Mouse (Mus musculus): ENCODE measurements around the gene Psma4.
A peak's percentile ranks its signal among the peaks of the same experiment; 100 is the strongest.
"Not testable (repeated sequence)": the region's sequence is repeated elsewhere in the genome, so short reads cannot be mapped to it uniquely, and the experiment has no call there.

Psma4 gene

GRCm38 (mm10) chr9:54950575-54951321 is at the start of gene Psma4, which contains the start of gene AY074887:
Psma4 (plus strand) TSS chr9:54950790.
AY074887 (minus strand) TSS chr9:54950998.
- DNase-seq (ENCODE audit: low spot score), result peak; percentile 94

DNA sequence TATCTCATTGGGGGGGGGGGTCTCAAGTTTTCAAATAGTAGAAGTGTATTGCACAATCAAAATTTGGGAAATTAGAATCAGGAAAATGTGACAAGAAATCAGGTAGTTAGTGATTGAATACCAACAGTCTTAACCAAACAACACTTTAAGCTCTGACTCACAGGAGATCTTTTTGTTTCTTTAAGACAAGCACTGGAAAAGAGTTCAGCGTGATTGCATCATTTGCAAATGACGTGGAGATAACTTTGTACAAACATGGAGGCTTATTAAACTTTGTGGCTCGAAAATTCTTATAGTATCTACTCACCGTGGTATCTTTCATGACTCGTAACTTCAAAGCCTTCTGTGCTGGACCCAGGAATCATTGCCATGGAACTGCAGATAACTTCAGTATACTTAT is 41.1 kb upstream of the Psma4 start:
- no peak for DNase-seq (ENCODE audit: low spot score)

DNA sequence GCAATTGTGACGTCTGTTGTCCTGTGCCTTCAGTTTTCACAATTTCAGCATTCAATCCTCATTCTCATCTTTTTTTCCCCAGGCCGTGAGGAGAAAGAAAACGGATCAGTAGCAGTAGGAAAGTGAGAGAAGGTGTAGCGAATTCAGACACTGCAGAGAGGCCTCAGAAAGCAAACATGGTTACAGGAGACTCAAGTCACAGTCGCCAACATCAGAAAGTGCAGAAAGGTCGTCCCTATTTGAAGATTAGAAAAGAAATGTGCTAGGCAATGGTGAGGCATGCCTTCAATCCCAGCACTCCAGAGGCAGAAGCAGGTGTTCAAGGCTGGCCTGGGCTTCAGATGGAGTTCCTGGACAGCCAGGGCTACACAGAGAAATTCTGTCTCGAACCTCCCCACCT is 35.0 kb upstream of the Psma4 start:
- no peak for DNase-seq (ENCODE audit: low spot score)

GRCm38 (mm10) chr9:54916401-54916800 is 34.2 kb upstream of the Psma4 start:
- no peak for DNase-seq (ENCODE audit: low spot score)

DNA sequence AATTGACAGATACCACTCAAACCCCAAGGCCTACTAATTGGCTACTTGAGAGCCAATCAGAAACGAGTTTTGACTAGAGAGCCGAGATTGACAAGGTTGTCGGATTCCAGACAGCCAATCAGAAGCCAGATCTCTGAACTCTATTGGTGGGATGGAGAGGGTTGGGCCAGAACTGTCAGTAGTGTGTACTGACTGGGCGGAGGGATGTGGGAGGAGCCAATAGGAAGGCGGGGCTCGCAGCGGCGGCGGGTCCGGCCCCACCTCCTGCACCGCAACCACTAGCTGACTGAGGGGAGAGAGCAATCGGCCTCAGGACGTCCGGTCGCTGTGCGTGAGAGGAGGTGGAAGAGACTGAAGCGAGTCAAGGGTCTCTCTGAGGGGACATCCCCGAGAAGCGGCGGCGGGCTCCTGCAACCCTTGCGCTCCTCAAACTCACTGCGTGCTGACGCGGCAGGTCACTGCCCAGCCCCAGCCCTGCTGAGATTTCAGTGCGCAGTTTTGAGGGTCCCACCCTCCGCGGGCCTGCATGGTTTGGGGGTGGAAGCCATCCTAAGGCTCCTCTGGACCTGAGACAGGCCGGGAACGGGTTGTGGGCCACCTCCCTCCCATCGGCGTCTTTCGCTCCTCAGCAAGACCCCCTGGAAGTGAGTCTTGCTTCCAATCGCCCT is 33.4 kb upstream of the Psma4 start, which contains the start of gene Hykk:
Gene Hykk, plus strand, starts transcription at position 274 of the 668 bp plus-strand sequence.
- DNase-seq (ENCODE audit: low spot score), result peak; percentile 96

- DNase-seq (ENCODE audit: low spot score), result no peak
Measured at GRCm38 (mm10) chr9:54918191-54918590, 32.4 kb upstream of the Psma4 start.

GRCm38 (mm10) chr9:54918781-54919180 is 31.8 kb upstream of the Psma4 start:
- no peak for DNase-seq (ENCODE audit: low spot score)

DNA sequence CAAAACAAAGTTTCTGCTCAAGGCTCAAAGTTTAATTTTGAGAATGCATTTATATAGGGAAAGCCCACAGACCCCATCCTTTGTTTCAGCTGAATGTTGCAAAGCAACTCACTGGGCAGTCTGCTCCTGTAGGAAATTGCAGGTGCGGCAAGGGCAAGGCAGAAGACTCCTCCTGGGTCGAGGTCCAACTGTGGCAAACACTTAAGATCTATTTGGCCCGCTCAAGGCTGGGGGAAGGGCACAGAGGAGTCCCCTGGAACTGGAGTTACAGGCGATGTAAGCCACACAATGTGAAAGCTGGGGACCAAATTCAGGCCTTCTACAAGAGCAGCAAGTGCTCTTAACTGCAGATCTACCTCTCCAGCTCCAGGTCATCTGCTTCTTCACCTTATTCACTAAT is 30.6 kb upstream of the Psma4 start:
- no peak for DNase-seq (ENCODE audit: low spot score)

GRCm38 (mm10) chr9:54930741-54931140 is 19.8 kb upstream of the Psma4 start:
- DNase-seq (ENCODE audit: low spot score), result no peak

DNA sequence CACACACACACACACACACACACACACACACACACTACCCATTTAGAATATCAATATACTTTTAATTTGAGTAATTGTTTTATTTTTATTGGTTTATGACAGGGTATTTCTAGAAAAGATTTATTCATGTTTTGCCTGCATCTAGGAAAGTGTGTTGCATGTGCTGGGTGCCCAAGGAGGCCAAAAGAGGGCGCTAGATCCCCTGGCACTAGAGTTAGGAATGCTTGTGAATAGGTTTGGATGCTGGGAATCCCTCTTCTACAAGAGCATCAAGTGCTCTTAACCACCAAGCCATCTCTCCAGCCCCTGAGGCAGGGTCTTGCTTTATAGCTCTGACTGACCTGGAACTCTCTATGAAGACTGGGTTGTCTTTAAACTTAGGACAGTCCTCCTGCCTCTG is 18.8 kb upstream of the Psma4 start:
- DNase-seq (ENCODE audit: low spot score), result no peak

GRCm38 (mm10) chr9:54932379-54932778 is 18.2 kb upstream of the Psma4 start:
- no peak for DNase-seq (ENCODE audit: low spot score)

GRCm38 (mm10) chr9:54942071-54942470 is 8.5 kb upstream of the Psma4 start:
- no peak for DNase-seq (ENCODE audit: low spot score)

- DNase-seq (ENCODE audit: low spot score), result no peak
Measured at GRCm38 (mm10) chr9:54944467-54944866, 6.1 kb upstream of the Psma4 start.

DNA sequence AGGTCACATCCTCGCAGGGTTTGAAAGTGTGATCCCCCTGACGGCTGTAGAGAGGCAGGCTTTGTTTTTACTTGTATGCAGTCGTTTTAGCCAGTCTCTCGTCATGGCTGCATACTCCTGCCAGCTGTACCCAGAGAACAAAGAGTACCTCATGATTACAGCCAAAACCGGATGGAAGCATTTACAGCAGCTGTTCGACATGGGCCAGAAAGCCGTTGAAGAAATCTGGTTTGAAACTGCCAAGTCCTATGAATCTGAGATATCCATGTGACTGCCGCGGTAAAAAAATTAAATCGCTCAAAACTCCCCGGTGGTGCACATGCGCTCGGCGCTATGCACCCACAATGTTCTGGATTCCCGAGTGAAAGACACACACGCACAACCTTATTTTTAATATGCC is 4.3 kb upstream of the Psma4 start:
- DNase-seq (ENCODE audit: low spot score), result no peak

- DNase-seq (ENCODE audit: low spot score), result no peak
Measured at GRCm38 (mm10) chr9:54949465-54949864, 1.1 kb upstream of the Psma4 start.

GRCm38 (mm10) chr9:54950162-54950561 is 428 bp upstream of the Psma4 start:
- not testable (repeated sequence) for DNase-seq (ENCODE audit: low spot score)

DNA sequence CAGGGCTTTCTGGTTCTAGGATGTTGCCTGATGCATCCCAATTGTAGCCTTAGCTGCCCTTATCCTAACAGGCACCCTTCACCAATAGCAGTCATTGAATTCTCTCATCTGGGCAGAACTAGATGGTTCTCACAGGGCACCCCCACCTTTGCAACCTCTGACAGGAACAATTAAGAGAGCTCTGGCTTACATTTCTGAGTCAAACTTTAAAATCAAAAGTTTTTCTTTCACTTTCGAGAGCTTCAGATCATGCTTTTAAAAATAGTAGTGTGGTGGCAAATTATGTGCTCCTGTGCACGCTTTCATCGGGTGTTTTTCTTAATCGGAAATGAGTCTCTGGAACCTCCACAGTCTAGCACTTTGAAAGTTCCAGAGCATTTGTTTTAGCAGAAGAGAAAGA is 10.5 kb downstream of the Psma4 start:
- no peak for DNase-seq (ENCODE audit: low spot score)

- DNase-seq (ENCODE audit: low spot score), result no peak
Measured at GRCm38 (mm10) chr9:54963669-54964068, 13.1 kb downstream of the Psma4 start.

- DNase-seq (ENCODE audit: low spot score), result no peak
Measured at GRCm38 (mm10) chr9:54969972-54970637, 19.5 kb downstream of the Psma4 start.

DNA sequence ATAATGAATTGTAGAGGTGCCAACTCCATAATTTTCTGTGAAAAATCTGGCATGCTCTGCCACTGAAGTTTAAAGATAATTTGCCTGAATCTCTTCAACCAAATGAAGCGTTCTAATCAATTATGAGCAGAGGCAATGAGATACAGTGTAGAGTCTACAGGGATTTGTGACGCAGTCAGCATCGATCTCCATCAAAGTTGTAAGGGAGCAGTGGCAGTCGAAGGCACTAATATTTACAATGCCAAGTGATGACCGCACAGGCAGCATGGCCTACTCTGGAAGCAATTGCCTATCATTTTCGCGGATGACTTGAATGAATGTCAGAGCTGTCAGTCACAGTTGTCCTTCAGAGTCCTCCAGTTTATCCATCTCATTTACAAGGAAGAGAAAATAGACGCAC is 30.1 kb downstream of the Psma4 start, which contains the start of gene Chrna5:
Gene Chrna5, plus strand, starts transcription at position 207 of the 400 bp plus-strand sequence.
- DNase-seq (ENCODE audit: low spot score), result no peak

DNA sequence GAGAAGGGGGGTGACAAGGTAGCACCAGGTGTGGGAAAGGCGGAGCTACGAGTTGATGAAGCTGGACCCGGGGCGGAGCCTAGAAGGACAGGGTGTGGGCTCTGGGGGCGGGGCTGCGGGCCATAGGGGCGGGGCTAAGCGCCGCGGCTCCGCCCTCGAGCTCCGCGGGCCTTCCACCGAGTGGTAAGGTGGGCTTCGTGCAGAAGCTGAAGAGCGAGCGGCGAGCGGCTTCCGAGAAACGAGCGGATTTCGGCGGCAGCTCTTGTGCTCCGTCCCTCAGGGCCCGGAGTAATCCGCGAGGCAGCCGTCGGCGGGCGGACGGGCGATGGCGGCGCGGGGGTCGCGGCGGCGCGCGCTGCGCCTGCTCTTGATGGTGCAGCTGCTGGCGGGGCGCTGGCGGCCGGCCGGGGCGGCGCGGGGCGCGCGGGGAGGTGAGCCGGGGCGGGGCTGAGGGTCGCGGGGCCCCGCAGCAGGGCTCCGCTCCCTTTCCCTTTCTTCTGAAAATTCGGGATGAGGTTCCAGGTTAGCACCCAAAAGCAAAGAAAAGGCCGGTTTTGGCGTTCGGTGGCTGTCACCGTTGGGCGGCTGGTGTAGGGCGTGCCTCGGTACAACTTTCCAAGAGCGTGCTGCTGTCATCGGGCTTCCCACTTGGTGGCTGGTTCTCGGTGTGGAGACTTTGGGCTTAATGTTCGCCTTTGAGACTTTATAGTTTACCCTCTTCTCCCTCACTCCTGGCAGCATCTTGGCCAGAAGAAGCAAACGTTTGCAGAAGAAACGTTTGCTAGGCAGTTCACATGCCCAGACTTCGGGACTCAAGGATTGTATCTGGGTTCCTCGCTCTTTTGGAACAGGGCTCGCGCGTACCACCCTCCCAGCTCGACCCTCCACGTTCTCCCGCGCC is 31.0 kb downstream of the Psma4 start:
- DNase-seq (ENCODE audit: low spot score), result peak; percentile 60

GRCm38 (mm10) chr9:54982401-54982800 is 31.8 kb downstream of the Psma4 start:
- DNase-seq (ENCODE audit: low spot score), result no peak
